Mouse (Mus musculus) CH12.LX (cell line): ENCODE results near the gene H2-T3.
"Not testable (repeated sequence)": the region's sequence is repeated elsewhere in the genome, so short reads cannot be mapped to it uniquely, and the experiment has no call there.

Source experiments
- CTCF ChIP-seq, 2 experiments: IDR thresholded peaks in 1 of 2; conservative IDR thresholded peaks in 1 of 2; 2 replicates each; pipeline ENCODE4 v1.5.1; 2011 to 2012; ENCODE audit warnings: low read depth in 2 of 2, low read length in 2 of 2, improper control_type of control experiment in 1 of 2, inconsistent platforms in 1 of 2, mild to moderate bottlenecking in 1 of 2, moderate library complexity in 1 of 2
- EP300 ChIP-seq: IDR thresholded peaks from 2 replicates; pipeline ENCODE4 v1.6.1; 2011; ENCODE audit warnings: low read length, improper control_type of control experiment
- KAT2A ChIP-seq: IDR thresholded peaks from 2 replicates; pipeline ENCODE4 v1.6.1; 2012; ENCODE audit warnings: low read length, improper control_type of control experiment, inconsistent platforms; ENCODE audit not compliant: insufficient replicate concordance
- POLR2A ChIP-seq: IDR thresholded peaks from 2 replicates; pipeline ENCODE4 v1.6.1; 2011; ENCODE audit warnings: low read depth, mild to moderate bottlenecking, improper control_type of control experiment, low read length
- TBP ChIP-seq: conservative IDR thresholded peaks from 2 replicates; pipeline ENCODE4 v1.6.1; 2011; ENCODE audit warnings: low read depth, low read length, improper control_type of control experiment
- TCF12 ChIP-seq: IDR thresholded peaks from 2 replicates; pipeline ENCODE4 v1.6.1; 2014; ENCODE audit warnings: low read depth, mild to moderate bottlenecking, inconsistent platforms, low read length, improper control_type of control experiment
- USF1 ChIP-seq: IDR thresholded peaks from 2 replicates; pipeline ENCODE4 v1.6.1; 2014; ENCODE audit warnings: low read depth, mild to moderate bottlenecking, inconsistent platforms, low read length, improper control_type of control experiment
- ZMIZ1 ChIP-seq: IDR thresholded peaks from 2 replicates; pipeline ENCODE4 v1.6.1; 2012; ENCODE audit warnings: low read depth, mild to moderate bottlenecking, inconsistent platforms, low read length, improper control_type of control experiment

- not testable (repeated sequence) for TF ChIP-seq TCF12; POLR2A; KAT2A; USF1; EP300; CTCF (conservative IDR thresholded peaks at IDR 0.05 in 1 of 2, IDR thresholded peaks at IDR 0.05 in 1 of 2; ENCODE audit: low read depth in 2 of 2, low read length in 2 of 2); TBP; ZMIZ1
These were observed 10.6 kb downstream of the H2-T3 start for GRCm38 (mm10) chr17:36179446-36179845.
